Mouse (Mus musculus): Measurements from ENCODE around the gene Mecr.
"Not testable (repeated sequence)": the region's sequence is repeated elsewhere in the genome, so short reads cannot be mapped to it uniquely, and the experiment has no call there.

The Mecr gene

GRCm38 (mm10) chr4:131843290-131843743 lies at the start of gene Mecr:
Mecr (plus strand) TSS chr4:131843470.
- DNase-seq = peak; percentile 90

GRCm38 (mm10) chr4:131796312-131797080 lies 46.8 kb upstream of the Mecr start:
- DNase-seq = no peak

GRCm38 (mm10) chr4:131797483-131797882 lies 45.8 kb upstream of the Mecr start:
- DNase-seq = no peak

- no peak for DNase-seq
These were observed 45.4 kb upstream of the Mecr start for GRCm38 (mm10) chr4:131797920-131798319.

GRCm38 (mm10) chr4:131798968-131799367 lies 44.3 kb upstream of the Mecr start:
- DNase-seq = no peak

GRCm38 (mm10) chr4:131803846-131804245 lies 39.4 kb upstream of the Mecr start:
- no peak for DNase-seq

GRCm38 (mm10) chr4:131804732-131805131 lies 38.5 kb upstream of the Mecr start:
- DNase-seq = not testable (repeated sequence)

GRCm38 (mm10) chr4:131805255-131805654 lies 38.0 kb upstream of the Mecr start:
- DNase-seq = no peak

- DNase-seq = no peak
These were observed 30.8 kb upstream of the Mecr start for GRCm38 (mm10) chr4:131812458-131812857.

- no peak for DNase-seq
These were observed 29.5 kb upstream of the Mecr start for GRCm38 (mm10) chr4:131813798-131814197.

GRCm38 (mm10) chr4:131814869-131815268 lies 28.4 kb upstream of the Mecr start:
- no peak for DNase-seq

- no peak for DNase-seq
These were observed 27.5 kb upstream of the Mecr start for GRCm38 (mm10) chr4:131815774-131816173.

- no peak for DNase-seq
These were observed 24.3 kb upstream of the Mecr start for GRCm38 (mm10) chr4:131818926-131819325.

- no peak for DNase-seq
These were observed 22.0 kb upstream of the Mecr start for GRCm38 (mm10) chr4:131821161-131821731.

- DNase-seq = no peak
These were observed 20.7 kb upstream of the Mecr start for GRCm38 (mm10) chr4:131822583-131822982.

GRCm38 (mm10) chr4:131824939-131825338 lies 18.3 kb upstream of the Mecr start:
- DNase-seq = no peak

- peak; percentile 52 for DNase-seq
These were observed 17.4 kb upstream of the Mecr start for GRCm38 (mm10) chr4:131825830-131826229.

- DNase-seq = no peak
These were observed 16.4 kb upstream of the Mecr start for GRCm38 (mm10) chr4:131826905-131827304.

GRCm38 (mm10) chr4:131829123-131829522 lies 14.1 kb upstream of the Mecr start:
- DNase-seq = no peak

- no peak for DNase-seq
These were observed 11.7 kb upstream of the Mecr start for GRCm38 (mm10) chr4:131831546-131832045.

- DNase-seq = no peak
These were observed 10.4 kb upstream of the Mecr start for GRCm38 (mm10) chr4:131832759-131833407.

- DNase-seq = no peak
These were observed 9.2 kb upstream of the Mecr start for GRCm38 (mm10) chr4:131833971-131834609.

- no peak for DNase-seq
These were observed 6.9 kb upstream of the Mecr start for GRCm38 (mm10) chr4:131836351-131836881.
